Mouse (Mus musculus) CH12.LX (cell line): ENCODE results near the gene Neurod2. TPM values are rescaled to one million over a fixed set of nuclear protein-coding genes. Genes with fewer than 3 reads are reported as not detected.

Experiments used
- DNase-seq: peaks from one replicate; pipeline ENCODE4 v3.0.0-alpha.2; 2013; ENCODE audit errors: extremely low read depth
- H3K27ac ChIP-seq: 2 replicates; pipeline ENCODE4 v1.5.1; 2012; ENCODE audit warnings: low read depth, mild to moderate bottlenecking, control low read depth, moderate library complexity; ENCODE audit not compliant: insufficient read depth
- H3K27me3 ChIP-seq: replicated peaks from 2 replicates; pipeline ENCODE3; 2012; ENCODE audit warnings: inconsistent platforms
- H3K36me3 ChIP-seq, 2 experiments: replicated peaks in 1 of 2; 2 replicates each; pipeline versions ENCODE3 to v1.6.1; 2012; ENCODE audit warnings: inconsistent platforms in 1 of 2, low read length in 1 of 2, mild to moderate bottlenecking in 1 of 2, mixed read lengths in 1 of 2, moderate library complexity in 1 of 2; ENCODE audit not compliant: control insufficient read depth in 1 of 2, insufficient read depth in 1 of 2
- H3K4me1 ChIP-seq, 2 experiments: 2 replicates each; pipeline ENCODE4 v1.6.1; 2012; ENCODE audit warnings: inconsistent platforms in 1 of 2, moderate library complexity in 1 of 2; ENCODE audit not compliant: insufficient read depth in 2 of 2, control insufficient read depth in 1 of 2
- H3K4me2 ChIP-seq: 2 replicates; pipeline ENCODE4 v1.6.1; 2012; ENCODE audit warnings: low read depth, mild to moderate bottlenecking, control low read depth; ENCODE audit not compliant: poor library complexity, insufficient read depth, severe bottlenecking
- H3K4me3 ChIP-seq, 3 experiments: fragments of 150-350 bp in 1 of 3; sonication (generic) in 1 of 3; replicated peaks in 1 of 3; 2 replicates each; pipeline versions ENCODE3 to v1.5.1; 2011 to 2012; ENCODE audit warnings: low read depth in 2 of 3, low read length in 2 of 3, mild to moderate bottlenecking in 2 of 3, moderate library complexity in 2 of 3, control low read depth in 1 of 3, improper control_type of control experiment in 1 of 3, inconsistent platforms in 1 of 3, mixed read lengths in 1 of 3; ENCODE audit not compliant: poor library complexity in 1 of 3
- H3K79me2 ChIP-seq: replicated peaks from 2 replicates; pipeline ENCODE4 v1.6.1; 2012; ENCODE audit warnings: mild to moderate bottlenecking, moderate library complexity; ENCODE audit not compliant: control insufficient read depth, poor library complexity, insufficient read depth, severe bottlenecking; ENCODE audit errors: extremely low read depth
- H3K9ac ChIP-seq: 2 replicates; pipeline ENCODE4 v1.6.1; 2012; ENCODE audit warnings: low read depth, mild to moderate bottlenecking, control low read depth, moderate library complexity; ENCODE audit not compliant: insufficient read depth
- H3K9me3 ChIP-seq: replicated peaks from 2 replicates; pipeline ENCODE3; 2012; ENCODE audit warnings: low read length, inconsistent platforms, mixed read lengths
- BHLHE40 ChIP-seq: IDR thresholded peaks from 2 replicates; pipeline ENCODE4 v1.6.1; 2011; ENCODE audit warnings: mild to moderate bottlenecking, low read depth, low read length, improper control_type of control experiment
- CHD1 ChIP-seq: IDR thresholded peaks from 2 replicates; pipeline ENCODE4 v1.6.1; 2012; ENCODE audit warnings: low read depth, low read length, improper control_type of control experiment, inconsistent platforms
- E2F4 ChIP-seq: IDR thresholded peaks from 2 replicates; pipeline ENCODE4 v1.6.1; 2011; ENCODE audit warnings: low read depth, low read length, improper control_type of control experiment; ENCODE audit not compliant: insufficient replicate concordance
- GABPA ChIP-seq: IDR thresholded peaks from 2 replicates; pipeline ENCODE4 v1.6.1; 2012; ENCODE audit warnings: low read depth, low read length, improper control_type of control experiment, inconsistent platforms; ENCODE audit not compliant: insufficient replicate concordance
- HCFC1 ChIP-seq: IDR thresholded peaks from 2 replicates; pipeline ENCODE4 v1.6.1; 2012; ENCODE audit warnings: low read depth, mild to moderate bottlenecking, inconsistent platforms, low read length, improper control_type of control experiment
- IRF4 ChIP-seq: IDR thresholded peaks from 2 replicates; pipeline ENCODE4 v1.6.1; 2014; ENCODE audit warnings: low read depth, mild to moderate bottlenecking, inconsistent platforms, low read length, improper control_type of control experiment
- JUND ChIP-seq: conservative IDR thresholded peaks from 2 replicates; pipeline ENCODE4 v1.6.1; 2011; ENCODE audit warnings: low read depth, low read length, improper control_type of control experiment
- KAT2A ChIP-seq: IDR thresholded peaks from 2 replicates; pipeline ENCODE4 v1.6.1; 2012; ENCODE audit warnings: low read length, improper control_type of control experiment, inconsistent platforms; ENCODE audit not compliant: insufficient replicate concordance
- MAZ ChIP-seq: IDR thresholded peaks from 2 replicates; pipeline ENCODE4 v1.6.1; 2012; ENCODE audit warnings: low read depth, mild to moderate bottlenecking, inconsistent platforms, low read length, improper control_type of control experiment, moderate library complexity
- MEF2A ChIP-seq: IDR thresholded peaks from 2 replicates; pipeline ENCODE4 v1.6.1; 2014; ENCODE audit warnings: low read depth, mild to moderate bottlenecking, inconsistent platforms, low read length, improper control_type of control experiment, borderline replicate concordance
- MYC ChIP-seq: IDR thresholded peaks from 2 replicates; pipeline ENCODE4 v1.6.1; 2011; ENCODE audit warnings: low read depth, mild to moderate bottlenecking, improper control_type of control experiment, low read length
- RAD21 ChIP-seq: IDR thresholded peaks from 2 replicates; pipeline ENCODE4 v1.6.1; 2011; ENCODE audit warnings: low read depth, mild to moderate bottlenecking, low read length, improper control_type of control experiment, moderate library complexity
- RCOR1 ChIP-seq: conservative IDR thresholded peaks from 2 replicates; pipeline ENCODE4 v1.6.1; 2012; ENCODE audit warnings: low read depth, mild to moderate bottlenecking, inconsistent platforms, low read length, improper control_type of control experiment
- SMC3 ChIP-seq: IDR thresholded peaks from 2 replicates; pipeline ENCODE4 v1.6.1; 2011; ENCODE audit warnings: low read depth, low read length, improper control_type of control experiment
- TBP ChIP-seq: conservative IDR thresholded peaks from 2 replicates; pipeline ENCODE4 v1.6.1; 2011; ENCODE audit warnings: low read depth, low read length, improper control_type of control experiment
- TCF12 ChIP-seq: IDR thresholded peaks from 2 replicates; pipeline ENCODE4 v1.6.1; 2014; ENCODE audit warnings: low read depth, mild to moderate bottlenecking, inconsistent platforms, low read length, improper control_type of control experiment
- USF1 ChIP-seq: IDR thresholded peaks from 2 replicates; pipeline ENCODE4 v1.6.1; 2014; ENCODE audit warnings: low read depth, mild to moderate bottlenecking, inconsistent platforms, low read length, improper control_type of control experiment
- ZC3H11A ChIP-seq: IDR thresholded peaks from 2 replicates; pipeline ENCODE4 v1.6.1; 2012; ENCODE audit warnings: low read depth, mild to moderate bottlenecking, inconsistent platforms, low read length, improper control_type of control experiment
- ZKSCAN1 ChIP-seq: IDR thresholded peaks from 2 replicates; pipeline ENCODE4 v1.6.1; 2012; ENCODE audit warnings: low read depth, inconsistent platforms, low read length, improper control_type of control experiment, borderline replicate concordance
- ZMIZ1 ChIP-seq: IDR thresholded peaks from 2 replicates; pipeline ENCODE4 v1.6.1; 2012; ENCODE audit warnings: low read depth, mild to moderate bottlenecking, inconsistent platforms, low read length, improper control_type of control experiment
- ZNF384 ChIP-seq: IDR thresholded peaks from 2 replicates; pipeline ENCODE4 v1.6.1; 2012; ENCODE audit warnings: low read depth, low read length, improper control_type of control experiment, inconsistent platforms
- dilution Hi-C: fragments of 300-500 bp; cut with MboI; formaldehyde crosslinking; loops from 2 replicates; pipeline ENCODE4 v1.14.3; 2020; ENCODE audit warnings: low sequenced_read_pairs; ENCODE audit not compliant: extremely low pct_unique_long_range_greater_than_20kb, extremely low pct_ligation_motif_present
- in situ Hi-C: fragments of 300-500 bp; cut with MboI; formaldehyde crosslinking; loops from 3 replicates; pipeline ENCODE4 v1.14.3; 2019; ENCODE audit warnings: low sequenced_read_pairs, low pct_ligation_motif_present, low pct_unique_long_range_greater_than_20kb, mixed read lengths
- polyA plus RNA-seq: library from polyadenylated mRNA; unstranded; fragments of >175 nt; gene quantifications from 2 replicates; pipeline ENCODE4 v1.2.1, GENCODE M21; 2012; ENCODE audit warnings: low read depth; ENCODE audit not compliant: insufficient read length
- total RNA-seq, 2 experiments: library from RNA; depleted of rRNA; stranded (reverse); fragments of 300-350 nt in 1 of 2; fragments of >200 nt in 1 of 2; gene quantifications; 2 replicates each; pipeline ENCODE4 v1.2.3; 2012 to 2014

Gene Neurod2
- total and polyA plus RNA-seq, 3 experiments, result not detected

- Histone ChIP-seq H3K27me3 (peaks cover 92% of the 10 kb centered on the region), H3K79me2 (no peaks in the 10 kb centered on the region), H3K9ac (no peak overlapping the region), H3K4me2 (no peak overlapping the region), H3K4me3 (no peak overlapping the region), H3K9me3 (no peaks in the 10 kb centered on the region), H3K27ac (no peak overlapping the region), H3K4me1 (peaks cover 5 to 21% of the 10 kb centered on the region in 2 experiments), H3K36me3 (no peaks in the 10 kb centered on the region)
- no peak for DNase-seq
- TF ChIP-seq CHD1, result no peak
- TF ChIP-seq IRF4, result no peak
- no peak for TF ChIP-seq MAZ
- TF ChIP-seq USF1, result no peak
- no peak for TF ChIP-seq TCF12
- TF ChIP-seq ZNF384, result no peak
- no peak for TF ChIP-seq MYC
- TF ChIP-seq GABPA, result no peak
- no peak for TF ChIP-seq MEF2A
- no peak for TF ChIP-seq RAD21
- no peak for TF ChIP-seq SMC3
- TF ChIP-seq JUND, result no peak
- TF ChIP-seq ZKSCAN1, result no peak
- TF ChIP-seq TBP, result no peak
- no peak for TF ChIP-seq E2F4
- no peak for TF ChIP-seq RCOR1
- dilution Hi-C loops (no loop called here), in situ Hi-C loops (no loop called here)
Observed at GRCm38 (mm10) chr11:98352272-98352990, 23.0 kb upstream of the Neurod2 start.

GRCm38 (mm10) chr11:98349308-98349707 is 19.9 kb upstream of the Neurod2 start:
- no peak overlapping the region for H3K27ac ChIP-seq
- H3K27me3 ChIP-seq, result peaks cover 86% of the 10 kb centered on the region
- DNase-seq, result no peak
- H3K4me2 ChIP-seq, result no peak overlapping the region
- in situ Hi-C loops (loop anchor here (25.0 kb wide), 1 partner anchor 288 kb away; the partner anchor contains the start of genes Gm12355, Gsdma2 and Gsdma3), dilution Hi-C loops (no loop called here)
- H3K4me3 ChIP-seq, result no peak overlapping the region
- no peaks in the 10 kb centered on the region for H3K9me3 ChIP-seq
- no peaks in the 10 kb centered on the region for H3K79me2 ChIP-seq
- no peak overlapping the region for H3K9ac ChIP-seq
- TF ChIP-seq ZMIZ1, result no peak
- no peak for TF ChIP-seq BHLHE40
- no peak for TF ChIP-seq TBP
- TF ChIP-seq ZC3H11A, result no peak
- no peak for TF ChIP-seq RAD21
- no peak for TF ChIP-seq CHD1
- no peak for TF ChIP-seq HCFC1
- no peak for TF ChIP-seq ZKSCAN1
- TF ChIP-seq KAT2A, result no peak
- TF ChIP-seq, all 38 proteins: peak for 0
- peaks cover 3 to 9% of the 10 kb centered on the region in 2 experiments; a peak in 3 of 4 replicates for H3K4me1 ChIP-seq
- no peaks in the 10 kb centered on the region for H3K36me3 ChIP-seq
